Mouse (Mus musculus) erythroblast, adult 5-6 weeks (primary cell): Measurements from ENCODE around the gene Pex3. TPM values are rescaled to one million over a fixed set of nuclear protein-coding genes. Genes with fewer than 3 reads are reported as not detected.
"Not testable (repeated sequence)": the region's sequence is repeated elsewhere in the genome, so short reads cannot be mapped to it uniquely, and the experiment has no call there.

Source experiments
- ATAC-seq: replicated peaks from 2 replicates; pipeline ENCODE4 v1.8.0; 2016; ENCODE audit warnings: moderate number of reproducible peaks, mild to moderate bottlenecking, moderate TSS enrichment, inconsistent platforms; ENCODE audit not compliant: poor library complexity, low FRiP score, severe bottlenecking
- total RNA-seq, 2 experiments: library from RNA; stranded (forward) in 1 of 2; stranded (reverse) in 1 of 2; fragments of 150-400 nt in 1 of 2; fragments of 200-764, 138-1000 nt in 1 of 2; gene quantifications; 2 replicates each; pipeline versions ENCODE4 v1.2.3 to v1.2.4; 2015 to 2017; ENCODE audit warnings: low replicate concordance in 2 of 2

The Pex3 gene
- total RNA-seq, 2 experiments from 2014 or later: 8.7 to 11.7 TPM

DNA sequence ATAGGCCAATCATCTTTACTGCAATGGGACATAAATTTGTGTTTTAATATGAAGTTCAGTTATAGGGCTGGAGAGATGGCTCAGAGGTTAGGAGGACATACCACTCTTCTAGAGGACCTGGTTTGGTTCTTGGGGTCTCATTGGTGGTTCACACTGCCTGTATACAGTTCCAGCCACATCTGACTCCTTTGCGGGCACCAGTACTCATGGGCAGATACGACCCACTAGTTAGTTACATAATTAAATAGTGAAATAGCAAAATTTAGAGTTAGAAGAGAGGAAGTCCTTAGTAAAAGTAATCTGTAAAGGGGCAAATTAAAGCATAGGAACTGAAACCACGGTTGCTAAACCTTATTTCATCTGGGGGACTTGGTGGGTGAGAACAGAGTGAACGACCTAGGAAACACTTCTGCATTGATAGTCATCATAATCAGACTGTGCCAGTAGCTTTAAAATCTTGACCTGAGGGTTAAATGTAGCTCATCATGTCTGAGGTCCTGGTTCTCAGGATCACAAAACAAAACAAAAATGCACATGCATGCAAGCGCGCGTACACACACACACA is 13.1 kb downstream of the Pex3 start:
- ATAC-seq: no peak

DNA sequence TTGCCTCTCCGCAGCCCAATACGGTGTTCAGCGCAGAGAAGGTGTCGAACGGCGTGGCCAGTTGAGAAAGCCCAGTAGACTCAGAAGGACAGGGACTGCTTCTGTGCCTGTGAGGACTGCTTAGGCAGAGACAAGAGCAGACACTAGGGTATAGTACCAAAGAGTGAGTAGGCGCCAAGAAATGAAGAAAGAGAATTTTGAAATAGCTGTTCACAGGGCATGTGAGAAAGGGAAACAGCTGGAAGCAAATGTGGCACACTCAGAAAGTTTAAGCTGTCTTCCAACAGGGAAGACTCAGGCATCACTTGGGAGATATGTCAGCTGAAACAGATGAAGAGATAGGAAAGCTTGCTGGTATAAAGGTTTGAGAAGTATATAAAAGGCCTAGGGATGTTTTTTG is 16.2 kb downstream of the Pex3 start:
- no peak for ATAC-seq

DNA sequence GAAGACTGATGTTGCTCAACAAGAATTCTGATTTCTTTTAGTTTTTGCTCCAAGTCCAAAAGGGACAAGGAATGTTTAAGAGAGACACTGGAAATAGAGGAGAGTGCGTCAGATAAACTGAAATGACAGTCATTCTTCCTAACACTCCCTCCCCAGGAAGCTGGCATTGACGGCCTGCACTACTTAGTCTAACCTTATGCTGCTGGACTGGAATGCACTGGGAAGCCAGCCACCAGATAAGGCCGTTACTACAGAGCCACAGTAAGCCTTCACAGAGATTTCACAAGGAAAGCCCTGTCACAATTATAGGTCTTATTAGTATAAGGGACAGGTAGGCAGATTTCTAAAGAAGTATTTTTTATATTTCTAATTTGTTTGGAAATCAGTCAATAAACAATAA is 18.2 kb downstream of the Pex3 start:
- ATAC-seq: no peak

DNA sequence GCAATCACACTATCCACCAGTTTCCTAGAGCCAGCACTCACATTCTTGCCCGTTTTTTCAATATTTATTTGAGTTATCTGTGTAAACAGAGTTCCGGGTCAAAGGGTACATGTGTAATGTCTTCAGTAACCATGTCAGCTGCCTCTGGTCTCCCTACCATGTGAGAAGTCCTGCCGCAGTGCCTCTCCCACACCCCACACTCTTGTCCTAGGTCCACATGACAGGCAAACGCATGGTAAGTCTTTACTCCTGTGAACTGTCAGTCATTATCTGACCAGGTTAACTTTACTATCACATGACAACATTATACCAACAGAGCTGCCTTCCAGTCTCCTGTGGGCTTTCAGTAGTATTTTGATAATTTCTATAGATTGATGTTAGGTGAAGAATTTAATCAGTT is 24.8 kb downstream of the Pex3 start:
- no peak for ATAC-seq

DNA sequence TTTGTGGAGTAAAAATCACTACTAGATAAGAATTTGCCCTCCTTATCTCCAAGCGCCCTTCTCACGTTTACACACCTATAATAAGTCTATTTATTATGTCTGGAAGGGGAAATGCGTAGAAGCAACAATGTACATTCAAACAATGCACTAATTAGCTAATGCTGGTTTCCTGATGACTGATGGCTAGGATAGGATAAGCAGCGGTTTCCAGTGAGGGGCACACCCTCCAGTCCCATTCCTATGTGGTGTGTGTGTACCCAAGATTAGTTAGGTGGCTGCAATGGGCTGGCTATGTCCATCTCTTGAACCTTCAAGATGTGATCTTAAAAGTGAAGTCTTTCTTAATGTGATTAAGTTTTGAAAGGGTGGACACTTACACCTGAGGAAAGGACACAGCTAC is 31.1 kb downstream of the Pex3 start:
- no peak for ATAC-seq

DNA sequence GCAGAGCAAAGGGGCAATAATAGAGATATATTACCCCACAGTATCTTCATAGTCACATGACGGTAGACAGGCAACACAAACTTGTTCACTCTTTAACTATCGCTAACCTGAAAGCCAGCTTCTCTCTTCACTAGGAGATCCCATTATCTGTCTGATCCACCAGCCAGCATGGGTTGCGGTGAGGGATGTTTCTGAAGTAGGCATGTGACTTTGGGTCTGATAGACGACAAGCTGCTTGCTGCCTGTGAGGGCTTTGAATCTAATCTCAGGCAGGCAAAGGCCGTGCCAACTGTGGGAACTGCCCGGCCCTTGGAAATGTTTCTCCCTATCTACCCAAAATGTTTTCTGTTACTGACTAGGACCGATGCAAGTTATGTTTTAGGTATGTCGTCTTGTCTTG is 50.6 kb downstream of the Pex3 start:
- ATAC-seq: peak; percentile 71

DNA sequence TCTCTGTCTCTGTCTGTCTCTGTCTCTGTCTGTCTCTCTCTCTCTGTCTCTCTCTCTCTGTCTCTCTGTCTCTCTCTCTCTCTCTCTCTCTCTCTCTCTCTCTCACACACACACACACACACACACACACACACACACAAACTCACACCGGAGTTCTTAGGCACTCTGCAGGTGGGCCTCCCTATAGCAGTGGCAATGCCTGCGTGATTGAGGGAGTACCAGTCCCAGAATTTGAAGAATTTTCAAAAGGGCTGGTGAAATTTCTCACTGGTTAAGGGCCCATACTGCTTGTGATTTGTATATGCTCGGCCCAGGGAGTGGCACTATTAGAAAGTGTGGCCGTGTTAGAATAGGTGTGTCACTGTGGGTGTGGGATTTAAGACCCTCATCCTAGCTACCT is 51.4 kb downstream of the Pex3 start:
- not testable (repeated sequence) for ATAC-seq

DNA sequence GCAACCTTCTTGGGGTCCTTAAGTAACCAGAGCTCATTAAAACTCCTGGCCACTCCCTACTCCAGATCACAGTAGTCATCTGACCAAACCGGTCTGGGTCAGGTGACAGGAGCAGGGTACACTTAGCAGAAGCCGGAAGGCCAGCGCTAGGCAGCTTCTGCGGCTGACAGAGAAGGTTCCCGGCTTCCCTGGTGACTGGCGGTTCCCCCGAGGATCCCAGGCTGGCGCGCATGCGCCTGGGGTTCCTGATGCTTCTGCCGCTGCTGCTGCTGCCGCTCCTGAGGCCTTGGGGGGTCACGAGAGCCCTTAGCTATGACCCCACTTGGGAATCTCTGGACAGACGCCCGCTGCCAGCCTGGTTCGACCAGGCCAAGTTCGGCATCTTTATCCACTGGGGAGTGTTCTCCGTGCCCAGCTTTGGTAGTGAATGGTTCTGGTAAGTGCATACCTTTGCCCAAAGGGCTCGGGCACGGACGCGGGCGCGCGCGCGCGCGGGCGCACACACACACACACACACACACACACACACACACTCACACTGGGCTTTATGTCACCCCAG is 51.9 kb downstream of the Pex3 start:
- ATAC-seq: peak; percentile 78

DNA sequence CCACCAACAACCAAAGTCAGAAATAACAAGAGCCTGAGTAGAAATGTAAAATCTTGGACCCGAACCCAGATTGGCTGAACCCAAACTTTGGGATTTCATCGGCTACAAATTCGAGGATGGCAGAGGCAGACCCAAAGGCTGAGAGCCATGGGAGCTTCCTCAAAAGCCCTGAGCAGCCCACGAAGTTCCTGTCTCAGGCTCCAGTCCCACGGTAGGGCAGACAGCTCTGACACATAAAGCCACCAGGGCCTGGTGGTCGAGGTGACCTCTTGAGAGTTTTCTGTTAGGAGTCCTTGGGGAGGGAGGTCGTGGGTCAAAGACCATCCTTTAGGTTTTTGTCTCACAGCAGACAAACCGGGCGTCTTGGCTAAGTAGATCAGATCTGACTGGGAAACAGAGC is 52.5 kb downstream of the Pex3 start:
- ATAC-seq: no peak

DNA sequence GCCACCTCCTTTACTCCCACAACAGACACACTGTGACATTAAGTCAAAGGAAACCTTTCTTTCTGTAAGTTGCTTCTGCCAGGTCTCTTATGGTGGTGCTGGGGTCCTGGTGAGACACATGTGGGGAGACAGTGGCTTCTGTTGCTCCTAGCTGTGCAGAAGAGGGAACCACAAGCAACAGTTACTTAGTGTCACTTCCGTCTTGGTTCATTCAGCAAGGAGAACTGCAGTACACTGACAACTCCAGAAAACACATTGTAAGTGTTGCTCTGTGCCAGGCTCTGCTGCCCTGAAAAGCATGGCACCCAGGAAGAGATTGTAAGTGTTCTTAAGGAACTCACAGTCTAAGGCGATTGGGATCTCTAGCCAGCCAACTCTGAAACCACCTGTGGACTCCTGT is 53.6 kb downstream of the Pex3 start, which contains the start of gene Fuca2:
Gene Fuca2, plus strand, starts transcription at position 210 of the 400 bp plus-strand sequence.
- no peak for ATAC-seq

DNA sequence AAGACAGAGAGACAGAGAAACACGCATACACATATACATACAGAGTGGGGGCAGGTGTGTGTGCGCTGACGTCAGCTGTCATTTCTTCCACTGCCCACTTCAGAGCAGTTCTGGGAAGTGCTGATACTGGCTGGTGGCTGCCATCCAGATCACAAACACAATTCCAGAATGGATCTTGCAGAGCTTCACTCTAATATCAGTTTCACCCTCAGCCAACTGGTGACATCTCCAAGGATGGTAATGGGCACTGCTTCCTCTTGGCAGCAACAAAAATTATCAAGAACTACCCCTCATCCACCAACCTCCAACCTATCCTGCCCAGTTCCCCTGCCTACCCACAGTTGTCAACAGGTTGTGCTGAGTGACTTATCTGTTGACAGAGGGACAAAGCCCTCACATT is 56.6 kb downstream of the Pex3 start:
- ATAC-seq: no peak

DNA sequence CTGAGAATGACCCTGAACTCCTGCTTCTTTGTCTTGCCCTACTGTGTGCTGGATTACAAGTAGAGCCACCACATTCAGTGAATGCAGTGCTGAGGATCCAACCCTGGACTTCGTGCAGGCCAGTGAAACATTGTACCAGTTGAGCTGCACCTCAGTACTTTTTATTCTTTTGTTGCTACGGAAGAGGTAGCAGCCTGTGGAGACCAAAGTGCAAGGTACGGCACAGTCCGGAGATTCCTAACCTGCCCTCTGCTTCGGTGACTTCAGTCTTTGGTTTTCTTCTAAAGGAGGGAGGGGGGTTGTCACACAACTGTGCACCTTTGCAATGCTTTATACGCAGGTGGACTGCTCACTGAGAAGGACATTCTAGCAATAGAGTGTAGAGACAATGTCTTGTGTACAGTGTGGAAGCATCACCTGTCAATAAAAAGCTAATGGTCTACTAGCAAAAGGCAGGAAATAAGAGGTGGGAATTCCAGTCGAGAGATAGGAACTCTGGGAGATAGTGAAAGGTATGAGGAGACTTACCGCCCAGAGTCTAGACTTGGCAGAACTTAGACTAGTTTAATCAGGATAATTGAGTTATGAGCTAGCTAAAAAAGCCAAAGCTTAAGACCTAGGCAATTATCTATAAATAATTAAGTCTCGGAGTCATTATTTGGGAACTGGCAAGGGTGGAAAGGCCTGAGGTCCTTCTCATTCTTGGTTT is 58.8 kb downstream of the Pex3 start:
- ATAC-seq: no peak

DNA sequence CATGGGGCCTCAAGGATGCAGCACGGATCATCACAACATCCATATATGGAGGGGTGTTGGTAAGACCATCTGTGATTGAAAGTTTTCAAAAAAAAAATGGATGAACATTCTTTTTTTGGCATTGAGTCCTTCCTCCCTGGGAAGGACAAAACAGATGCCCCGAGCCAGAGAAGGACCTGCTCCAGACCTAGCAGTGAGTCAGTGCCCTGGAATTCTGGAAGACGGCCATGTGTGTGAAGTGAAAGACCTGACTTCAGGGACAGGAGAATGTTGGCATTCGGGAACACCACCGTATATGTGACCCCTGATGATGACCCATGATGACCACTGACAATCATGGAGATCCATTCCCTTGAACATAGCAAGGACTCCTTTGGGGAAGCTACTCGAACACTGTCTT is 63.3 kb downstream of the Pex3 start:
- ATAC-seq: no peak

DNA sequence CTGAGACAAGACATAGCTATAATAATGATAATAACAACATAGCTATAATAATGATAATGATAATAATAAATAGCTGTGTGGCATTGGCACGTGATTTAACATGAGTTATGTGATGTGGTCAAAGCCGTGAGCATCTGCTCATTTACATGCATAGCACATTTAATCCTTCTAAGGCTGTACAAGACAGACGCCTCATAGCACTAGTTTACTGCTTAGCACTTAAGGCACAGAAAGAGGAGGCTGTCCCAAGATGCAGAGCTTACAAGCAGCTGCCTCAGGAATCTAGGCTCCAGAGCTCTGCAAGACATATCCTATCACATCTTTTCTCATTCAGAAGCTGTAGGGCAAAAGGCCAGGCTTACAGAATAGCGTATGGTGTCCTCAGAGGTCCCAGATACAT is 67.0 kb downstream of the Pex3 start:
- ATAC-seq: no peak

DNA sequence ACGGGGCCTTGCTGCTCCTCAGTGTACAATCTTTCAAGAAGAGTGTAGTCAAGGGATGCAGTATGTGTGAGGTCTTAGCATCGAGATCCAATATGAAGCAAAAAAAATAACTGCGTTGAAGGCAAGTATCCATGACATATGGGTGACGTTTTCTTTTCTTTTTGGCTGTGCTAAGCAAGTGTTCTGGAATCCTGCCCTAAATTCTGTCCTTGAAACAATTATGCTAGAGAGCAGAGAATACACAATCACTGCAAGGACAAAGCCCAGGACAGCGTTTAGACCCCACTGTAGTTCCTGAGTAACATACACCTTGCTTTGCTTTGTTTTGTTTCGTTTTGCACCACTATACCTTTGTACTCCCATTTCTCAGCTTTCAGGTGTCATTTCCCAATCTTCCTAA is 73.6 kb downstream of the Pex3 start:
- no peak for ATAC-seq

DNA sequence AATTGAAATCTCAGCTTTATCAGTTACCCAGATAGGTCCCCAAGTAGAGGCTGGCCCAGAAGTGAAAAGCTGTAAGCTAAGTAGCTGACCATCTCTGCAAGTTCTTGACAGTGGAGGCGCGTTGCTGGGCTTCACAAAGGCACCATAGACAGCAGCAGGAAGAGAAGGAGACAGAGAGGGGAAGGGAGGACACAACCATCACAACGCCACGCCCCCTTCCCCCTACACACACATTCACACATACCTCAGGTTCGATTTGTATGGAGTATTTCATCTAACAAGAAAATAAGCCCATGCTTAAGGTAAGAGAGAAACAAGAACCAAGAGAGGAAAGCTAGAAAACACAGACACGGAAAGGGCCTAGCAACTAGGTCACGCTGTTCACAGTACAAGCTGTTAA is 77.8 kb downstream of the Pex3 start:
- ATAC-seq: no peak

DNA sequence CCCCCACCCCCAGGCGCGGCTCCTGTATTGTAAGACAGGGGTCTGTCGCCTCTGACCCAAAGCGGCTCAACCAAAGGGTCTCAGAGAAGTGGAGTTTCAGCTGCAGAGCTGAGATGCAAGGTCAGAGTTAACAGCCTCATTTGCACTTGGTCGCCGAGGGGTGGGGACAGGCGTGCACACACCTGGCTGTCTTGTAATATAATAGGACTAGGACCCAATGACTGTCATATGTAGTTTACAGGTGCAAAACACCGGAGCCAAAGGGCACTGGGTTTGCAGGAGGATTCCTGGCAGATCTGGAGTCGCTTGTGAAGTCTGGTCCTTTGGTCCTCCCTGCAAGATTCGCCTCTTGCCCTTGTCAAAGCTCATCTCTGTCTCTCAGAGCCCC is 78.4 kb downstream of the Pex3 start:
- no peak for ATAC-seq

Other genes with a start within 250 kb of the Pex3 start
- 8.3 and 9.6 TPM in 2 replicates for gene Phactr2, start 78.7 kb downstream of the Pex3 start, total RNA-seq (2015; ENCODE audit: low replicate concordance)
- 5.2 and 9.3 TPM in 2 replicates for gene Phactr2, start 78.7 kb downstream of the Pex3 start, total RNA-seq (2017; ENCODE audit: low replicate concordance)
- gene Fuca2, start 53.6 kb downstream of the Pex3 start, total RNA-seq (2015; ENCODE audit: low replicate concordance): 22.2 and 62.3 TPM in 2 replicates
- gene Fuca2, start 53.6 kb downstream of the Pex3 start, total RNA-seq (2017; ENCODE audit: low replicate concordance): 11.2 and 12.1 TPM in 2 replicates
- gene Adat2, start 248 bp downstream of the Pex3 start, total RNA-seq (2015; ENCODE audit: low replicate concordance): 1.9 TPM in 1 of 2 replicates, not detected in the other
- 0.51 and 2.6 TPM in 2 replicates for gene Adat2, start 248 bp downstream of the Pex3 start, total RNA-seq (2017; ENCODE audit: low replicate concordance)